Mouse (Mus musculus) liver, adult 2 months (tissue): ENCODE measurements around the gene Coro6.

ENCODE experiments used
- CTCF ChIP-seq: fragments of 200-500 bp; IDR thresholded peaks from 2 replicates; pipeline ENCODE4 v1.5.1; 2011; ENCODE audit warnings: low read depth, low read length, control low read depth
- POLR2A ChIP-seq: fragments of 200-500 bp; IDR thresholded peaks from 2 replicates; pipeline ENCODE4 v1.6.1; 2011; ENCODE audit warnings: low read length, control low read depth; ENCODE audit not compliant: insufficient read depth; ENCODE audit errors: extremely low read depth

GRCm38 (mm10) chr11:77500361-77501325, 38.4 kb downstream of the Coro6 start:
- TF ChIP-seq POLR2A, result no peak
- TF ChIP-seq CTCF, result no peak
